Mouse (Mus musculus): Measurements from ENCODE around the gene Zyg11b. TPM values are rescaled to one million over a fixed set of nuclear protein-coding genes. Genes with fewer than 3 reads are reported as not detected.
A peak's percentile ranks its signal among the peaks of the same experiment; 100 is the strongest.

Gene Zyg11b
- total and polyA plus RNA-seq, 2 experiments from 2014 or later, result 6.5 to 25.2 TPM

GRCm38 (mm10) chr4:108327071-108327579 is 26.2 kb upstream of the Zyg11b start:
- DNase-seq (ENCODE audit: low spot score) (peak; percentile 56), ATAC-seq (ENCODE audit: insufficient read depth, low read depth) (no peak)
- H3K9me3 ChIP-seq (replicated peaks; ENCODE audit: control insufficient read depth, low read length), result no peaks in the 10 kb centered on the region
- no peaks in the 10 kb centered on the region for H3K27me3 ChIP-seq (ENCODE audit: control insufficient read depth, insufficient read depth, low read length)
- peak overlapping the region; percentile 76 for H3K9ac ChIP-seq (replicated peaks; ENCODE audit: low read depth, low read length)
- peak overlapping the region; percentile 95 for H3K27ac ChIP-seq (ENCODE audit: low read depth)
- peak overlapping the region; percentile 79 for H3K4me3 ChIP-seq (ENCODE audit: low read depth, low read length)
- peak; percentile 43 for TF ChIP-seq CTCF (IDR thresholded peaks at IDR 0.05; ENCODE audit: low read depth)
- TF ChIP-seq EP300 (IDR thresholded peaks at IDR 0.05; ENCODE audit: low read depth), result no peak
- peak overlapping the region; percentile 75 for H3K4me2 ChIP-seq (ENCODE audit: low read depth, low read length)
- WGBS, result 36% methylated on average over 6 of the region's 6 CpGs
- H3K36me3 ChIP-seq (replicated peaks; ENCODE audit: control insufficient read depth, insufficient read depth, low read length), result peaks cover 5% of the 10 kb centered on the region; the same call in 1 of the 2 replicates
- H3K4me1 ChIP-seq (ENCODE audit: control insufficient read depth, insufficient read depth), result peaks cover 20% of the 10 kb centered on the region

GRCm38 (mm10) chr4:108323588-108323987 is 22.7 kb upstream of the Zyg11b start:
- Histone ChIP-seq H3K4me2 (ENCODE audit: low read depth, low read length) (no peak overlapping the region), H3K4me3 (ENCODE audit: low read depth, low read length) (no peak overlapping the region), H3K27ac (ENCODE audit: low read depth) (no peak overlapping the region), H3K9ac (replicated peaks; ENCODE audit: low read depth, low read length) (no peak overlapping the region), H3K4me1 (ENCODE audit: control insufficient read depth, insufficient read depth) (peaks cover 3% of the 10 kb centered on the region), H3K36me3 (replicated peaks; ENCODE audit: control insufficient read depth, insufficient read depth, low read length) (no peaks in the 10 kb centered on the region), H3K27me3 (ENCODE audit: control insufficient read depth, insufficient read depth, low read length) (no peaks in the 10 kb centered on the region), H3K9me3 (replicated peaks; ENCODE audit: control insufficient read depth, low read length) (no peaks in the 10 kb centered on the region)
- WGBS, result 45% methylated on average over 5 of the region's 5 CpGs
- TF ChIP-seq EP300 (IDR thresholded peaks at IDR 0.05; ENCODE audit: low read depth) (no peak), CTCF (IDR thresholded peaks at IDR 0.05; ENCODE audit: low read depth) (no peak)
- DNase-seq (ENCODE audit: low spot score) (no peak), ATAC-seq (ENCODE audit: insufficient read depth, low read depth) (no peak)

DNA sequence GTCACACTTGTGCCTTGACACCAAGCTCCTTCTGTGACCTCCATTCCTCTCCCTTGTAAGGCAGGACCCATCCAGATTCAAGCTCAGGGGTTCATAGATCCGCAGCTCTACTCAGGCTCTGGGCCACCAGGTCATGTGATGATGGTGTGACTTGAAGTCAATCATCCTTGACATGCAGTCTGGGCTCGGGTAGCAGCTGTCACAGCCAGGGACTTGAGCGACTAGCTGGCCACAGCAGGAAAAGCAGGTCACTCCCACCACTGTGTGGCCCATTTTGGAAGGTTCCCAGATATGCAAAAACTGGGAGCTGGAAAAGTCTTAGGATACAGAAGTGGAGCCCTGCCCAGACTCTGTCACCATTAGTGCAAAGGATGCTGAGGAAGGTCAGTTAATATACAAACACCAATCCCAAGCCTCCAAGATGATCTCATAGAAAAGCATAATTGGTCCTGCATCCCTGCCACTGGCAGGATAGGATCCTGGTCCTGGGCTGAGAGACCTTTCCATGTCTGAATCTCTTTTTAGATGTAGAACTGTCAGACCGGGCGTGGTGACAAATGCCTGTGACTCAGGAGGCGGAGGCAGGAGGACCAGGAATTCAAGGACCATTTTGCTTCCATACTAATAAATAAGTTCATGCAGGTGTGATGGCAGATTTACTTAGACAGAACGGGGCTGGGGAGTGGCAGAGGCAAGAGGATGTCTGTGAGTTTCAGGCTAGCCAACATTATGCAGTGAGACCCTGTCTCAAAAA is 19.9 kb upstream of the Zyg11b start:
- Histone ChIP-seq H3K27ac (ENCODE audit: low read depth) (no peak overlapping the region), H3K4me3 (ENCODE audit: low read depth, low read length) (no peak overlapping the region), H3K4me1 (ENCODE audit: control insufficient read depth, insufficient read depth) (no peaks in the 10 kb centered on the region; the same call in 1 of the 2 replicates), H3K36me3 (replicated peaks; ENCODE audit: control insufficient read depth, insufficient read depth, low read length) (no peaks in the 10 kb centered on the region), H3K4me2 (ENCODE audit: low read depth, low read length) (no peak overlapping the region), H3K9me3 (replicated peaks; ENCODE audit: control insufficient read depth, low read length) (no peaks in the 10 kb centered on the region), H3K9ac (replicated peaks; ENCODE audit: low read depth, low read length) (no peak overlapping the region), H3K27me3 (ENCODE audit: control insufficient read depth, insufficient read depth, low read length) (no peaks in the 10 kb centered on the region)
- peak; percentile 37; the same call in 1 of the 2 replicates for ATAC-seq (ENCODE audit: insufficient read depth, low read depth)
- no peak for DNase-seq (ENCODE audit: low spot score)
- no peak for TF ChIP-seq EP300 (IDR thresholded peaks at IDR 0.05; ENCODE audit: low read depth)
- no peak for TF ChIP-seq CTCF (IDR thresholded peaks at IDR 0.05; ENCODE audit: low read depth)
- WGBS, result 58% methylated on average over 7 of the region's 7 CpGs

DNA sequence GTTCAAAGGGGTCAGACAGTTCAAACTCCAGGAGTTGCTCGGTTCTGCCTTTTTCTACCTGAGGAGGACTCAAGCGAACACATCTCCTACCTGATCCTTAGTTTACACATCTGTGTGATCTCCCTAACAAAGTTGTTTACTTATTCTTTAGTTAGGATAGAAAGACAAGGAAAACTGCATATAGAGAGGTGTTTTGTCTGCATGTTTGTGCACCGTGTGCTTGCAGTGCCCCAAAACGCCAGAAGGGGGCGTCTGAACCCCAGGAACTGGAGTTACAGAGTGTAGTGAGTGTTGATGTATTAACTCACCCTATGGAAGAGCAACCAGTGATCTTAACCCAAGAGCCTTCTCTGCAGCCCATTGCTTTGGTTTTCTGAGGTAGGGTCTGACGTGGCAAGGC is 18.9 kb upstream of the Zyg11b start:
- Histone ChIP-seq H3K4me3 (ENCODE audit: low read depth, low read length) (no peak overlapping the region), H3K4me2 (ENCODE audit: low read depth, low read length) (no peak overlapping the region), H3K27ac (ENCODE audit: low read depth) (no peak overlapping the region), H3K36me3 (replicated peaks; ENCODE audit: control insufficient read depth, insufficient read depth, low read length) (no peaks in the 10 kb centered on the region), H3K9ac (replicated peaks; ENCODE audit: low read depth, low read length) (no peak overlapping the region), H3K4me1 (ENCODE audit: control insufficient read depth, insufficient read depth) (no peaks in the 10 kb centered on the region; the same call in 1 of the 2 replicates), H3K9me3 (replicated peaks; ENCODE audit: control insufficient read depth, low read length) (no peaks in the 10 kb centered on the region), H3K27me3 (ENCODE audit: control insufficient read depth, insufficient read depth, low read length) (no peaks in the 10 kb centered on the region)
- ATAC-seq (ENCODE audit: insufficient read depth, low read depth) (no peak), DNase-seq (ENCODE audit: low spot score) (no peak)
- WGBS, result 75% methylated on average over 6 of the region's 6 CpGs
- no peak for TF ChIP-seq EP300 (IDR thresholded peaks at IDR 0.05; ENCODE audit: low read depth)
- TF ChIP-seq CTCF (IDR thresholded peaks at IDR 0.05; ENCODE audit: low read depth), result 0 out of 2 replicates have a peak, but pooled peaks have one; percentile 28

- H3K27ac ChIP-seq (ENCODE audit: low read depth), result peak overlapping the region; percentile 52; the same call in 1 of the 2 replicates
- ATAC-seq (ENCODE audit: insufficient read depth, low read depth), result peak; percentile 38
- TF ChIP-seq CTCF (IDR thresholded peaks at IDR 0.05; ENCODE audit: low read depth) (no peak), EP300 (IDR thresholded peaks at IDR 0.05; ENCODE audit: low read depth) (no peak)
Measured at GRCm38 (mm10) chr4:108318649-108319615, 18.0 kb upstream of the Zyg11b start.

More at GRCm38 (mm10) chr4:108318649-108319615, 18.0 kb upstream of the Zyg11b start:
- no peaks in the 10 kb centered on the region for H3K36me3 ChIP-seq (replicated peaks; ENCODE audit: control insufficient read depth, insufficient read depth, low read length)
- DNase-seq (ENCODE audit: low spot score), result no peak
- no peak overlapping the region for H3K9ac ChIP-seq (replicated peaks; ENCODE audit: low read depth, low read length)
- WGBS, result 29% methylated on average over 7 of the region's 8 CpGs
- no peak overlapping the region for H3K4me3 ChIP-seq (ENCODE audit: low read depth, low read length)
- no peaks in the 10 kb centered on the region for H3K27me3 ChIP-seq (ENCODE audit: control insufficient read depth, insufficient read depth, low read length)
- H3K4me2 ChIP-seq (ENCODE audit: low read depth, low read length), result no peak overlapping the region
- no peaks in the 10 kb centered on the region for H3K9me3 ChIP-seq (replicated peaks; ENCODE audit: control insufficient read depth, low read length)
- H3K4me1 ChIP-seq (ENCODE audit: control insufficient read depth, insufficient read depth), result no peaks in the 10 kb centered on the region; the same call in 1 of the 2 replicates

Measured in heart, postnatal 0 days (tissue).